Mouse (Mus musculus): Measurements from ENCODE around the gene Tfpi. TPM values are rescaled to one million over a fixed set of nuclear protein-coding genes. Genes with fewer than 3 reads are reported as not detected.

The Tfpi gene
- polyA plus RNA-seq, 1 experiment = 2.3 TPM

GRCm38 (mm10) chr2:84445499-84445898 lies 31.1 kb downstream of the Tfpi start:
- H3K27ac ChIP-seq (ENCODE audit: control insufficient read depth, insufficient read depth, low read length) = no peak overlapping the region

GRCm38 (mm10) chr2:84441940-84442339 lies 34.6 kb downstream of the Tfpi start:
- H3K36me3 ChIP-seq (ENCODE audit: control insufficient read depth, insufficient read depth, low read length) = no peaks in the 10 kb centered on the region
- TF ChIP-seq CTCF (IDR thresholded peaks at IDR 0.05; ENCODE audit: borderline replicate concordance, control insufficient read depth, extremely low read depth, insufficient read depth, low read length, poor library complexity) (no peak), POLR2A (IDR thresholded peaks at IDR 0.05; ENCODE audit: control insufficient read depth, extremely low read depth, insufficient read depth, low read length, poor library complexity) (no peak)
- H3K4me1 ChIP-seq (replicated peaks; ENCODE audit: control insufficient read depth, insufficient read depth, low read length) = no peaks in the 10 kb centered on the region
- no peak for DNase-seq
- 65% methylated on average over 5 of the region's 5 CpGs for WGBS
- H3K27ac ChIP-seq (ENCODE audit: control insufficient read depth, insufficient read depth, low read length) = no peak overlapping the region
- H3K27me3 ChIP-seq (ENCODE audit: control insufficient read depth, insufficient read depth, low read length) = no peaks in the 10 kb centered on the region
- H3K4me3 ChIP-seq (ENCODE audit: control insufficient read depth, insufficient read depth, low read length) = no peak overlapping the region

More at GRCm38 (mm10) chr2:84445499-84445898, 31.1 kb downstream of the Tfpi start:
- no peaks in the 10 kb centered on the region for H3K27me3 ChIP-seq (ENCODE audit: control insufficient read depth, insufficient read depth, low read length)
- no peak overlapping the region for H3K4me3 ChIP-seq (ENCODE audit: control insufficient read depth, insufficient read depth, low read length)
- H3K4me1 ChIP-seq (replicated peaks; ENCODE audit: control insufficient read depth, insufficient read depth, low read length) = no peaks in the 10 kb centered on the region
- no peaks in the 10 kb centered on the region for H3K36me3 ChIP-seq (ENCODE audit: control insufficient read depth, insufficient read depth, low read length)
- no peak for TF ChIP-seq POLR2A (IDR thresholded peaks at IDR 0.05; ENCODE audit: control insufficient read depth, extremely low read depth, insufficient read depth, low read length, poor library complexity)
- WGBS = 98% methylated on average over 1 of the region's 1 CpGs
- no peak for DNase-seq

- Histone ChIP-seq H3K27me3 (ENCODE audit: control insufficient read depth, insufficient read depth, low read length) (no peaks in the 10 kb centered on the region), H3K4me1 (replicated peaks; ENCODE audit: control insufficient read depth, insufficient read depth, low read length) (0 out of 2 replicates have a peak, but pooled peaks cover 2% of the 10 kb centered on the region), H3K27ac (ENCODE audit: control insufficient read depth, insufficient read depth, low read length) (no peak overlapping the region), H3K36me3 (ENCODE audit: control insufficient read depth, insufficient read depth, low read length) (no peaks in the 10 kb centered on the region), H3K4me3 (ENCODE audit: control insufficient read depth, insufficient read depth, low read length) (no peak overlapping the region)
- WGBS = 20% methylated on average over 11 of the region's 11 CpGs
- TF ChIP-seq POLR2A (IDR thresholded peaks at IDR 0.05; ENCODE audit: control insufficient read depth, extremely low read depth, insufficient read depth, low read length, poor library complexity) (no peak), CTCF (IDR thresholded peaks at IDR 0.05; ENCODE audit: borderline replicate concordance, control insufficient read depth, extremely low read depth, insufficient read depth, low read length, poor library complexity) (no peak)
- DNase-seq = peak; percentile 52
These were observed 46.9 kb downstream of the Tfpi start for GRCm38 (mm10) chr2:84429724-84430123.

GRCm38 (mm10) chr2:84428836-84429235 lies 47.7 kb downstream of the Tfpi start:
- WGBS = 74% methylated on average over 3 of the region's 3 CpGs
- H3K27me3 ChIP-seq (ENCODE audit: control insufficient read depth, insufficient read depth, low read length) = no peaks in the 10 kb centered on the region
- H3K27ac ChIP-seq (ENCODE audit: control insufficient read depth, insufficient read depth, low read length) = no peak overlapping the region
- no peak overlapping the region for H3K4me3 ChIP-seq (ENCODE audit: control insufficient read depth, insufficient read depth, low read length)
- no peak for DNase-seq
- H3K36me3 ChIP-seq (ENCODE audit: control insufficient read depth, insufficient read depth, low read length) = no peaks in the 10 kb centered on the region
- TF ChIP-seq CTCF (IDR thresholded peaks at IDR 0.05; ENCODE audit: borderline replicate concordance, control insufficient read depth, extremely low read depth, insufficient read depth, low read length, poor library complexity) (no peak), POLR2A (IDR thresholded peaks at IDR 0.05; ENCODE audit: control insufficient read depth, extremely low read depth, insufficient read depth, low read length, poor library complexity) (no peak)
- H3K4me1 ChIP-seq (replicated peaks; ENCODE audit: control insufficient read depth, insufficient read depth, low read length) = 0 out of 2 replicates have a peak, but pooled peaks cover 2% of the 10 kb centered on the region

GRCm38 (mm10) chr2:84426531-84426930 lies 50.0 kb downstream of the Tfpi start:
- no peak for TF ChIP-seq POLR2A (IDR thresholded peaks at IDR 0.05; ENCODE audit: control insufficient read depth, extremely low read depth, insufficient read depth, low read length, poor library complexity)
- no peak for TF ChIP-seq CTCF (IDR thresholded peaks at IDR 0.05; ENCODE audit: borderline replicate concordance, control insufficient read depth, extremely low read depth, insufficient read depth, low read length, poor library complexity)
- no peaks in the 10 kb centered on the region for H3K36me3 ChIP-seq (ENCODE audit: control insufficient read depth, insufficient read depth, low read length)
- DNase-seq = no peak
- no peaks in the 10 kb centered on the region for H3K27me3 ChIP-seq (ENCODE audit: control insufficient read depth, insufficient read depth, low read length)
- H3K4me3 ChIP-seq (ENCODE audit: control insufficient read depth, insufficient read depth, low read length) = no peak overlapping the region
- H3K27ac ChIP-seq (ENCODE audit: control insufficient read depth, insufficient read depth, low read length) = no peak overlapping the region
- 6% methylated on average over 4 of the region's 4 CpGs for WGBS
- H3K4me1 ChIP-seq (replicated peaks; ENCODE audit: control insufficient read depth, insufficient read depth, low read length) = 0 out of 2 replicates have a peak, but pooled peaks cover 2% of the 10 kb centered on the region

- Histone ChIP-seq H3K4me3 (ENCODE audit: control insufficient read depth, insufficient read depth, low read length) (peak within 1 kb of the TSS; percentile 61), H3K36me3 (ENCODE audit: control insufficient read depth, insufficient read depth, low read length) (no peaks in the 10 kb centered on the region), H3K27ac (ENCODE audit: control insufficient read depth, insufficient read depth, low read length) (peak within 1 kb of the TSS; percentile 89), H3K4me1 (replicated peaks; ENCODE audit: control insufficient read depth, insufficient read depth, low read length) (0 out of 2 replicates have a peak, but pooled peaks cover 2% of the 10 kb centered on the region), H3K27me3 (ENCODE audit: control insufficient read depth, insufficient read depth, low read length) (no peaks in the 10 kb centered on the region)
- TF ChIP-seq CTCF (IDR thresholded peaks at IDR 0.05; ENCODE audit: borderline replicate concordance, control insufficient read depth, extremely low read depth, insufficient read depth, low read length, poor library complexity) (no peak), POLR2A (IDR thresholded peaks at IDR 0.05; ENCODE audit: control insufficient read depth, extremely low read depth, insufficient read depth, low read length, poor library complexity) (peak; percentile 79)
- DNase-seq = peak; percentile 85
- under 1% methylated on average over 10 of the region's 10 CpGs for WGBS
These were observed 51.4 kb downstream of the Tfpi start, which contains the start of gene Calcrl for GRCm38 (mm10) chr2:84425138-84425537. TSS of gene Calcrl (minus strand) at chr2:84425411.

GRCm38 (mm10) chr2:84416501-84416900 lies 60.1 kb downstream of the Tfpi start:
- TF ChIP-seq POLR2A (IDR thresholded peaks at IDR 0.05; ENCODE audit: control insufficient read depth, extremely low read depth, insufficient read depth, low read length, poor library complexity) (no peak), CTCF (IDR thresholded peaks at IDR 0.05; ENCODE audit: borderline replicate concordance, control insufficient read depth, extremely low read depth, insufficient read depth, low read length, poor library complexity) (no peak)
- H3K4me1 ChIP-seq (replicated peaks; ENCODE audit: control insufficient read depth, insufficient read depth, low read length) = no peaks in the 10 kb centered on the region
- no peak for DNase-seq
- H3K27me3 ChIP-seq (ENCODE audit: control insufficient read depth, insufficient read depth, low read length) = no peaks in the 10 kb centered on the region
- H3K36me3 ChIP-seq (ENCODE audit: control insufficient read depth, insufficient read depth, low read length) = no peaks in the 10 kb centered on the region
- 98% methylated on average over 4 of the region's 4 CpGs for WGBS
- H3K4me3 ChIP-seq (ENCODE audit: control insufficient read depth, insufficient read depth, low read length) = no peak overlapping the region
- no peak overlapping the region for H3K27ac ChIP-seq (ENCODE audit: control insufficient read depth, insufficient read depth, low read length)

All from thymus, adult 2 months (tissue).